Mouse (Mus musculus) frontal cortex, postnatal 14 days (tissue): ENCODE data around the gene Pgm1.

Source experiments
- DNase-seq, 2 experiments: peaks; one replicate each; pipeline ENCODE4 v3.0.0; 2022; ENCODE audit warnings: low spot score in 2 of 2

Pgm1 gene

GRCm38 (mm10) chr4:100011563-100011962 is 82.3 kb downstream of the Pgm1 start:
- no peak for DNase-seq

DNA sequence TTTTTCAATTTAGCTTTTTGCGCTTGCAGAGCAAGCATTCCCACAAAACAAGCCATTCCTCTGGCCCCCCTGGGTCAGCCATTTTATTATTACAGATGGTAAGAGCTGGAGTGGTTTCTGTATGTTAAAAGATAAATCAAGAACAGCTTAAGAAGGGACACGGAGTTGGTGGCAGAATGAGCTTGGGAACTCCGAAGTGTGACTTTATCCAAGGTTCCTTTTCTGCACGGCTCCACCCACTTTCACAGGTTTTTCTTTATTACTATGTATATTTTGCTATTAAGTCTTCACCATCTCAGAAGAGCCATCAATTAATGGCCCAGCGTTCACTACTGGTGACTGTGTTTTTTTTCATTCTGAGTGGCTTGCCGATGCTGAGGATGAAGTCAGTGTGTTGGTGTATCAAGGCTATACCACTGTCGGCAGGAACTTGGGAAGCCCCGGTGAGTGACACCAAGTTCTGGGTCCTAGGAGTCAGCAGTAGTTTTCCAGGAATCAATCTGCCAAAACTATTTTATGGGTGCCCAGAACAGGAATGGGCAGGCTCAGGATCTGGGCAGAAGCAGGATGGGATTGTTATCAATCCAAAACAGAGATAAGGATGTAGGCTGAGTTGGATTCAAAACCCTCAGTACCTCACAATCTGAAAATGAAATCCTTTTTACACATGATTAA is 83.3 kb downstream of the Pgm1 start:
- DNase-seq = no peak

DNA sequence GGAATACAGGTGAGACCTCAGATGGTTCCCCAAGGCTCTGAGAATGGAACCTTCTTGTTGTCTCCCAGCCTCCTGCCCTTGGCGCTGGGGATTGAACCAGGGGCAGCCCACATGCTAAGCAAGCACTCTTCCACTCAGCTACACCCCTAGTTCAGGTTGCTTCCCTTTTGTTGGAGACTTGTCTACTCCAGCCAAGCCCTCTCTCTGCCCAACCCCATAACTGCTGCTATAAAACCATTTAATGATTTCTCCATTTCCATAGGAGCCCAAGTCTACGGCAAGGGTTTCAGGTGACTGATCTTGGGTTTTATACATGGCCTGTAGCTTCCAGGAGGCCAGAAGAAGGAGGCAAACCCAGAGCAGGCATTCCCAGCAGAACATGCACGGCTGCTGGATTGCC is 98.6 kb downstream of the Pgm1 start:
- no peak for DNase-seq

DNA sequence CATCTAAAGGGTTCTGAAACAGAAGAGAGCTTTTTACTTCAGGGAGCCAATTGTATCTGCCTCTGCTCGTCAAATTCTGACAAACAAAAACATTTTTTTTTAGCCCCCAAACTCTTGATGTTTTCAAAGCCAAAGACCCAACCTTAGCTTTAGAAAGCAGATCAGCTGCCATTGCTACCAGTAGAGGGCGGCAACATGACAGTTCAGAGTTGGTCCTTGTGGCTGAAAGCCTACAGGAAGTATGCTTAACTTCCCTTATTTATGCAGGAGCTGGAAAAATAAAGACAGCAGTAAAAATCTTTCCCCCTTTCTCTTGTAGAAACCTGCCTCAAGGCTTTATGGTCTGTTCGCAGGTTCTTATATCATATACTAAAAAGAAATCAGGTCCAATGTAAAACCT is 99.4 kb downstream of the Pgm1 start:
- peak; percentile 20 to 70 for DNase-seq

DNA sequence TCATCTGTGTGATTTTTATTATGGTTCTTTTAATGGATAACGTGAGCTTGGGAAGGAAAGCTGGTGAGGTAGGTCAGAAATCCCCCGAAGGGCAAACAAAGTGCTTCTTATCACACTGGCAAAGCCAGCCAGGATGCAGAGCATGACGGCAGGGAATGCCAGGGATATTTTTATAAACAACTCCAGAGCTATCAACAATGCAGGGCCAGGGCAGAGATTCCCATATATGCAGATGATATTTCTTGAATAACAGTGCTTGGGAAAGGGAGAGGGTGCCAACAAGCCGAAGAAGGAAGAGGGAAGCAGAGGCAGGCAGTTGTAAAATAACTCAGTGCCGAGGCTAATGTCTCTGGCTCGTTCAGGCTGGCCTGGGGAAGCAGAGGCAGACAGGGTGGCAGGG is 102.1 kb downstream of the Pgm1 start:
- no peak for DNase-seq

- DNase-seq = no peak
Observed at GRCm38 (mm10) chr4:100032608-100033007, 103.4 kb downstream of the Pgm1 start.

DNA sequence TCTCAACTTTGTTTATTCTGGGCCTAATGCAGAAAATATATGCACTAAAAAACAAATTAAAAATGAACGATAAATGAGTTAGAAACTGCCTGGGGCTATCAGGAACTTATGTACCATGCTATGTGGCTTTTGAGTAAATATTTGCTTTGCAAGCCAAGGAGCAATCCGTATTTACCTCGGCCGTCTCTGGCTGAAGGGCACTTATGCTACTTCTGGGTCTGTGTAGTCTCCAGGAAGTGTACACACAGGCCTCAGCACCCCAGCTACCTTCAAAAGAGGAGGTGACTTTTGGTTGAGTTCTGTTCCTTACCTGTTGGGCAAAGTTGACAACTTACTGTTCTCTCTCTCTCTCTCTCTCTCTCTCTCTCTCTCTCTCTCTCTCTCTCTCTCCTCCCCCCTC is 104.7 kb downstream of the Pgm1 start:
- DNase-seq = no peak

GRCm38 (mm10) chr4:100034971-100035370 is 105.8 kb downstream of the Pgm1 start:
- no peak for DNase-seq

DNA sequence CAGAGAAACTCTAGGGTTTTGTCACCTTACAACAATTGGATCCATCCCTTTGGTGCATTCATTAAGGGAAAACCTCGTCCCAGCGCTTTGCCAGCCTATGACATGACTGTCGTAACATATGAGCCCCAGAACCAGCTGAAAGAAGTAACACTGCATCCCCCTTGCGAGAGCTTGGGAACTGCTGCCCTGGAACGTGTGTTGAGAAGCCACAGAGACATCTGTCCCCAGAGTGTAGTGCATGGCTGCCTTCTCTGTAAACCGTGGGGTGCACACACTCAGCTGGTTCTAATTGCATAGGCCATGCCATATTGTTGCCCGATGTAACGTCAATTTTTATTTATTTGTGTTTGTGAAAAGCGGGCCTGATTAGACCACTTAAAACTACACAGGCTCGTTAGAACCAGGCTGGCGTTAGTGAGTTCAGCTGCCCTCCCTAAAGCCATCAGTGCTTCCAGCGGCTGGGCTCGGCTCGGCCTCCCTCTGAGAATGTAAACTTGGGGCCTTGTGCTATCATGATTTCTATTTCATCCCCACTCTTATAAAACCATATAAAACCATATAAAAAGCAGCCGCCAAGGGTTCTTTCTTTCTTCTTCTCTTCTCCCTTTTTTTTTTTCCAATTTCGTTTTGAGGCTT is 106.8 kb downstream of the Pgm1 start:
- no peak for DNase-seq
